Mouse (Mus musculus) layer of hippocampus, adult 8-10 months (tissue): ENCODE measurements around the gene Eif3k. TPM values are rescaled to one million over a fixed set of nuclear protein-coding genes. Genes with fewer than 3 reads are reported as not detected.

Experiments used
- DNase-seq, 2 experiments: peaks; one replicate each; pipeline ENCODE4 v3.0.0; 2022; ENCODE audit warnings: low spot score in 2 of 2
- total RNA-seq, 4 experiments: library from RNA; stranded (reverse); gene quantifications; 2 replicates each; pipeline ENCODE4 v1.2.4; 2022

The Eif3k gene
- total RNA-seq, 4 experiments from 2014 or later = 182 to 214 (median 197) TPM

DNA sequence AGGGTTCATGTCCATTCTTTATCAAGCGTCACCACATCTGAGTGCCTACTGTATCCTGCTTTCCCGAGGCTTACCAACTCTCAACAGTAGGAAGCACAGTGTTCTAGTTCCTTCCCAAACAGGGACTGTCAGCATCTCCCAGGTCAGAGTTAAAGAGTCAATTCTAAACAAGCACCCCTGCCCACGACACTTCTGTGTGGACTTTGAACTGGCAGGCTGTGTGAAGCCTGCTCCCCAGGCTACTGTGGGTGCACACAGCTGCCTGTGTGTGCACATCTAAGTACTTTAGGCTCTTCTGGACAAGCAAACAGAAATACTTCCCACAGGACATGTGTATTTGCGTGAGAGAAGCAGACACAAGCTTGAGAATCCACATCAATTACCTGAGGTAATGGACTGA lies 40.1 kb downstream of the Eif3k start:
- DNase-seq = no peak

DNA sequence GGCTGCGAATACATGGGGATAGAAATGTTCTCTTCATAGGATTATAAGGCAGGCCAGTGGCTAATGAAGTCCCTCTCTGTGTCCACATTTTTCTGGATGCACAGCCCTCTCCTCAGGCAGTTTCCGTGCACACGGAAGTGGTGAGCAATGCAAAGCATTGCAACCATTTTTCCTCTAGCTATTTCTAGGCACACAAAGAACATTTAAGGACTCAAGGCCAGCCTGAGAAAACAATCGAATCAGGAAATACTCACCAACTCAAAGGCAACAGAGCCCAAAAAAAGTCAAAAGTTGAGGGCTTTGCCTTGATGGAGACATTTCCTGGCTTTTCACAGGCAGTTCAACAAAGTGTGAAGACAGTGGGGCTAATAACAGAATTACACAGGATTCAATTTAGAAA lies 40.5 kb downstream of the Eif3k start:
- DNase-seq = no peak

DNA sequence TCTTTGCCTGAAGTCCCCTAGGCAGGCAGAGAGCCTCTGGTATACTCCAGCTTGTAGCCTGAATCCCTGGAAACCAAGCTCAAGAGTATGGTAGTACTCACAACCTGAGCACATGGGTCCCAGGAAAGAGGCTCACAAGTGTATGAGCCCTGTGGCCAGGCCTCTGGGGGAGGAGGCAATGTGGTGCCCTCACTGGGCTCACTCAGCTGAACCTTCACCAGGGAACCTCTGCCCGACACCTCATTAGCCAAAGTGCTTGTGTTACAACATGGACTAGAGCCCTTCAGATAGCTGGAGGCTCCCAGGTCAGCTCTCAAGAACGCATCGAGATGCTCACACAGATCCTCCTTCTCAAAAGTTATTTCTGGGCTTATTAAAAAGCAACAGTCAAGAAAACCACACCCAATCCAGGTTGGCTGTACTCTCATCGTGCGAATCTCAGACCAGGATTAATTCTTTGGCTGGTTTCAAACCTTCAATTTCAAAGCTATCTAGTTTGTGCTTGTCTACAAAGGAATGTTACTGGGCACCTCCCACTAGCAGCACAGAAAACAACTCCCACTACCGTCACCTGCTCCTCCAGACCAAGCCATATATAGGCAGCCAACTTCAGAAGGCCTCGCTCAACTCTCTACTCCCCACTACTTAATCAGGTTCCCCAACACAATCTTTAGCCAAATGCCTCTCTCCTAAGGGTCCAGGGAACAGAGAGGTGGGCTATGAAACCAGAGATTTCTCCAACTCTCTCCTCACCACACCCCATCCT lies 42.1 kb downstream of the Eif3k start:
- no peak for DNase-seq

DNA sequence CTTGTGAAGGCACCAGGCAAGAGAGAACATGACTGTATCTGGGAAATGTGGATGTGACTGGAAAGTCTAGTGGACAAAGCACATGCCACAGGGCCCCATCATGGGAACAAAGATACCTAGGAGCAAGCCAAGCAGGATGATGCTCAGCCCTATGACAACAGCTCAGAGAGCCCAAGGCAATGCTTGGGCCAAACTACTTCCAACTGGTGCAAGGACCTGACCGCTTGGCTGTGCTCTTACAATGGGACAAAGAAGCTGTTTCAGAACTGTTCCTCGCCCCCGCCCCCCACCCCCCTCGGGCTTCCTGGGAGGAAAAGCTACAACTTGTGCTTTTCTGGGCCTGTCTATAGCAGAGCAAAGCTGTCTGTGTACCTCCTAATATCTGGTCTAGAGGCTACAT lies 43.0 kb downstream of the Eif3k start:
- no peak for DNase-seq

DNA sequence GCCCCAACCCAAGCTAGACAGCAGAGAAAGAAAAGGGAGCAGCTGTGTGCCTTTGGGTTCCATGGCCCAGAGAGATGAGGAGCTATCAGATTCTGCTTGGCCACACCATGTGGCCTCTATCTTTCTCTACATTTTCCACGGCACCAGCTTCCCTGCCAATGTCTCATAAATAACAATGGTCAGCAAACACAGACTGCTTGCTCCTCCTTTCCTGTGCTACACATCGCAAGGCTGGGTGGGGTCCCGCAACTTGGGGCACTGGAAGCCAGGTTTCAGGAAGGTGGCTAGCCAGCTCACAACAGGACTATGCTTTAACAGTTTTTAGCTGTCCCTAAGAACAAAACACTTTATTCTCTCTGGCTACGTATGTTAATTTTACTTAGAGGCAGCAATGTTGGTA lies 44.9 kb downstream of the Eif3k start:
- no peak for DNase-seq

DNA sequence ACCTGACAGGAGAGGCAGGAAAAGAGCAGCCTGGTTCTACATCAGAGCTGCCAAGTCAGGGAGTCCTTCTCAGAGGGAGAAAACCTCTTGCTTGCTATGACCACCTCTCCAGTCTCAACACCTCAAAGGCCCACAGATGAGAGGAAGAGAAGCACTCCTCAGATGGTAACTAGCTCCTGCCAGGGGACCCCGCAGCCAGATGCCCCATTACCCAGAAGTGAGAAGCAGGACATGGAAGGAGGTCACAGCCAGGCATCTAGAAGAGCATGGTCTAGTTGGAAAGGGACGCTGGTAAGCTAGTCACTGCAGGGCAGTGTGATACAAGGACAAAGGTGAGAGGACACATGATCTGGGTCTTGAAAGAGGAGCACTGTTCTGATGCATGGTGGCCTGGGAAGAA lies 47.8 kb downstream of the Eif3k start:
- DNase-seq = no peak

DNA sequence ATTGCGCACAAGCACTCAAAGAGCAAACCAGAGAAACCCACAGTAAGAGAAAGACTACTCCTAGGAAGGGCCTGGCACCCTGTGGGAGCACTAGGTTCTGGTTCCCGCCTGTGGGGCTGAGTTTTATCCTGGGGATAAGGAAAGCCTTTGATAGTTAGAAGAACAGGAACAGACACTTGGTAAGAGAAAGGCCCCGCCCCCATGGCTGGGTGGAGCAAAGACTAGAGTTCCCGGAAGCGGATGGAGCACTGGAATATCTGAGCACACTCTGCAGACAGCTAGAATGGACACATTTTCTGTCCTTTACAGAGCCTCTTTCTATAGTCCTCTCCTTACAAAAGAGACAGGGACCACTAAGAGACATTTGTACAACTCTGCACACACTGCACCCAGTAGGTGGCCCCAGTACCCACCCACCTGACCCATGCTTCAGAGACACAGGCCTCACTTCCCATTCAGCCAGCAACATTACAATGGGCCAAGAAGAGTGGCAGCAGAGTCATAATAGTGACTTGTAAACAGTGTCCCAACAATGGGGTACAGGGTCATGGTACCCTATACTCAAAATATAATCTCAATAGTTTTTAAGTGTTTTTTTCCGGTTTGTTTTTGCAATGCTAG lies 49.1 kb downstream of the Eif3k start:
- DNase-seq = no peak

DNA sequence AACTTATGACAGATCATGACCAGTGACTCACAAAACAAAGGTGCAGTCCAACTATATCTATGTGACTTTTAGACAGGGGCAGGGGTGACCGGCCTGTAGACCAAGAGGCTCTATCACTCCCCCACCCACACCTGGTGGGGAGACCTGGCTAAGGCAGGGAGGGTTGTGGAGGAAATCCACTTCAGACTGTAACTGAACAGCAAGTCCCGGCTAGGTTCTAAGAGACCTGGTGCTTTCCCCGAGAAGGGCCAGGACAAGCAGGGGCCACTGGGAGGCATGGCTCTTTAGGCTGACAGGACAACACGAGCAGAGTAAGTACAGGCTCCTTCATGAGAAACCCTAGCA lies 50.0 kb downstream of the Eif3k start:
- no peak for DNase-seq

DNA sequence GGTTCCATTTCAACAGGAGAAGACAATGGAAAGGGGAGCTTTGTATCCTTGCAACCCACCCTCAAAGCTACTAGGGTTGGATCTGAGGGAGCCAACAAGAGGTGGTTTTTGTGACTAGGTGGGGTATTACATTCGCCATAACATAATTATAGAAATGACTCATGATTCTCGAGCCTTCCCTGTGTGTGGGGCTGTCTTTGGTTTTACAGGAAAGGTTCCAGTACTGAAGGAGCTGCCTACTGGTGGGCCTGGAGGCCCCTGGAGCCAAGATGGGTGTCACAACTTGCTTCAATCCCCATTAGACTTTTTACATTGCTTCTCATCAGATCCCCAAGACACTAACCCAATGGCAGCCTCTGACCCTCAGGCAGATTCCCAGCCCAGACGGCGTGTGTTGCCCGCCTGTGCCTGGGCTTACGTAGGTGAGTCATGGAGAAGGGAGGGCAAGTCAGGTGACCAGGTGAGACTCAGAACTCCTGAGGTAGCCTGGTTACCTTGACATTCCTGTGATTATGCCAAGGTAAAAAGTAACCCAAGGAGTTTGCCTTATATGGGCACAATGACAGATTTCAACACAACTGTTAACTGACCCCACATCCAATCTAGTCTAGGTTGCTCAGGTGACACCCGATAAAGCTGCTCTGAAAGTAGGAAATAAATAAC lies 50.5 kb downstream of the Eif3k start:
- no peak for DNase-seq

DNA sequence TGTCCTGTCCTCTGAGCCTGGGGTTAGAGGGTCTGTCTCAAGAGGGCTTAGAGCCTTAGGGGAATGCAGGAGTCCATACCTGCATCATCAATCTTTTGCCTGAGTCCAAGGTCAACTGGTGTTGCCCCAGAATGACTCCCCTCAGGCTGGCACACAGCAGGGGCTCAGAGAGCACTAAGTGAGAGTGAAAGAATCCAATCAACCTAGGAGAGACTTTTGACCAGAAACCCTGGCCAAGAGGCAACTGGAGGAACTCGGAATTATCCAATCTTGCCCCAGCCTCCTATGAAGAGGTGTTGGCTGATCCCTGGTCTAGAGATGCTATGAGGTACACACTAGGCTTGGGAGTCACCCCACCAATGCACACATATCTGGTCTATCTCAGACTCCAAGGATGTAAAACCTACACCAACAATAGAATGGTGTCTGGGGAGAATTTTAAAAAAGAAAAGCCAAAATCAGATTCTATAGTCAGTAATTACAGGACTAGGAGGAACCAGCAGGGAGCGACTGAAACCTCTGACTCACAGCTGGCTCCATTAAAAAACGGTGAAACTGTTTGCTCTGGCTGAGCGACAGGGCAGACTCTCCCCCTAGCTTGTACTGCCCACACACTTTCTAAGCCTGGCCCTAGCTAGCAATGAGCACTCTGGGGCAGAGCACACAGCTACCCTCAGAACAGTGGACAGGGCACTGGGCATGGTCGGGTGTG lies 51.2 kb downstream of the Eif3k start:
- DNase-seq = no peak

DNA sequence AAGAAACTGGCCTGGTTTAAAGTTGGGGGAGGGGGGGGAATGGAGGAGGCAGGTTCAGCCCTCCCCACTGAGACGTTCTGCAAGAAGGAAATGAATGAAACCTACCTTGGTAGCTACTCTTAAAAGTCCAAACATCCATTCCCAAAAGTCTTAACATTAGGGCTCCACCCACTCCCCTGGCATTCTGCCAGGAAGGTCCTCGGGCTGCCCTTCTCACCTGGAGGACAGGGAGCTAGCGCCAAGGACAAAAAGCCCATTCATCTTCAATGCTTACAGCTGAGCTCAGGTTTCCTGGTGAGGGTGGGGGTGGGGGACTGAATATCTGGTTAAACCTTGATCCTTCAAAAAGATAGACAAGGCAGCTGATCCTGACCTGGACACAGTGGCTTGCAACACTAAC lies 52.3 kb downstream of the Eif3k start:
- DNase-seq = no peak

DNA sequence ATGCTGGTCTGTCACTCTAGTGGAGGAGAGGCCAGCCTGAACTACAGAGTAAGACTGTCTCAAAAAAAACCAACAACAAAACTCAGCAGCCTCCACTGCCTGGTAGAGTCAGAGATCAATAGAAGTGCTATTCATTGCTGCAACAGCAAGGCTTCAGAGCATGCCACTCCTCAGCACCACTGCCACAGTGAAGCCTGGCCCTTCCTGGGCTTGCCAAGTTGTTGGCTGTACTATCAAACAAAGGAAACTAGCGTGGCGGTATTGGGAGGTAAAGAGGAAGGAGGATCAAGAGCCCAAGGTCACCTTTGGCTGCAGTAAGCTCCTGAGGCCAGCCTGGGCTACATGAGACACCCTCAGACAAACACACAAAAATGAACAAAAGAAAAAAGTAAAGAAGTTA lies 55.5 kb downstream of the Eif3k start:
- DNase-seq = no peak

DNA sequence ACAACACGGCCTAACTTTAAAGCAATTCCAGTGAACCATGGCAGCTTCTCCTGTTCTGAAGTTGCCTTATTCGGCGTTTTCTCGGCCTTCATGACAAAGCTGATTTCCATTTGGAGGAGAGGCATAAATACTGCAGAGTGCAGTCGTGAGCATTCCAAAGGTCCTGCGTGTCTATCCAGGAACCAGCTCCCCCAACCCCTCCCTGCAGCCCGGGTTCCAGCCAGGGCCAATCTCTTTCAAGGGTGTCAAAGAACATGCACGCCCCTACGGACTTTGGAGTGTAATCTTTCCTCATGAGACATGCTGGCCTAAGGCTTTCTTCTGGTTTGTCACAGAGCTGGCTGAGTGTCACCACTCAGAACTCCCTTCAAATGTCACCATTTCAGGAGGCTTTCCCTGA lies 56.3 kb downstream of the Eif3k start:
- DNase-seq = no peak

DNA sequence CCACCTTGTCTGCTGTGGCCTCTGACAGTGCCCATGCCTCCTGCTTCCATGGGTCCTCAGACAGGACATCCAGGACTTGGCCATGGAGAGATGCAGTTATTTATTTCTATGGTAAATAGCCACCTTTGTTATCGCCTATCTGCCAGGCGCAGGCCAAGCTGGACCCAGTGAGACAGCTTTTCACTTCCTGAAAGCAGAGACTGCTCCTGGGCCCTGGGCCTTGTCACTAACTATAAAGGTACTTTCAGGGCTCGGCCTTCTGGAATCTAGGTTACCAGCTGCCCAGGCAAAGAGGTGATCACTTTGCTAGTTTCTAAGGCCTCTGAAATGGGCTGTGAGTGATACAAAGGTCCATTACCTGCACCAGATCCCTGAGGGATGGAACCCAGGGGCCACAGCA lies 56.9 kb downstream of the Eif3k start:
- no peak for DNase-seq

DNA sequence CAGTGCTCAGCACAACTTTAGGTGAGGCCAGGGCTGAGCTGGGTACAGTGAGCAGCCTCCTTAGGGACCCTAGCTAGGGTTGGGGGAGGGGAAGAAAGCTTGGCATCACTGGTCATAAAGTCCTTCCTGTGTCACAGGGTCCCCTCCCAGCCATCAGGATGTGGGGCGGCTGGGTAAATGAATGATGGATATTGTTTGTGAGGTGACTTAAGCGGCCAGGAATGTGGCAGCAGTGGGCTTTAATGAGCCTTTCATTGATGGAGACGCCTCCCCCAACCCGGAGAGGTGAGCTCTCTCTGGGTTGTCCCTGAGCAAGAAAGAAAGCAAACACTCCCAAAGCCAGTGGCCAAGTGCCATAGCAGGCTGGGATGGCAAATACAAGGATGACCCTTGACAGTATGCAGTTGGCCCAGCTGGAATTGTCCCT lies 57.8 kb downstream of the Eif3k start:
- no peak for DNase-seq

DNA sequence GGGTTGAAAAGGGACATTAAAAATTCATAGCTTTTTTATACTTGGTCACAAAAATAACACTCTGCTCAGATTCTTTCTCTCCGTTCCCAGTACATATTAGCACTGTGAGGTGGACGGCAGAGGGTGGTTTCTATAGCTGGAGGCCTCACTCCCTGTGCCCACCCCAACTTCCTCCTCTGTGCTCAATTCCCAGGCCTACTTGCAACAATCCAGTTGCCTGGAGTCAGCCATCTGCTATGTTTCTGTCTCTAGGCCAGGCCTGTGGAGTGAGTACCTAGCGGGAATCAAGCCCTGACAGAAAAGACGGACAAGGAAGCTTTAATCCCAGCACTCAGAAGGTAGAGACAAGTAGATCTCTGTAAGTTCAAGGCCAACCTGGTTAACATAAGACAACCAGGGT lies 59.1 kb downstream of the Eif3k start:
- DNase-seq = no peak

DNA sequence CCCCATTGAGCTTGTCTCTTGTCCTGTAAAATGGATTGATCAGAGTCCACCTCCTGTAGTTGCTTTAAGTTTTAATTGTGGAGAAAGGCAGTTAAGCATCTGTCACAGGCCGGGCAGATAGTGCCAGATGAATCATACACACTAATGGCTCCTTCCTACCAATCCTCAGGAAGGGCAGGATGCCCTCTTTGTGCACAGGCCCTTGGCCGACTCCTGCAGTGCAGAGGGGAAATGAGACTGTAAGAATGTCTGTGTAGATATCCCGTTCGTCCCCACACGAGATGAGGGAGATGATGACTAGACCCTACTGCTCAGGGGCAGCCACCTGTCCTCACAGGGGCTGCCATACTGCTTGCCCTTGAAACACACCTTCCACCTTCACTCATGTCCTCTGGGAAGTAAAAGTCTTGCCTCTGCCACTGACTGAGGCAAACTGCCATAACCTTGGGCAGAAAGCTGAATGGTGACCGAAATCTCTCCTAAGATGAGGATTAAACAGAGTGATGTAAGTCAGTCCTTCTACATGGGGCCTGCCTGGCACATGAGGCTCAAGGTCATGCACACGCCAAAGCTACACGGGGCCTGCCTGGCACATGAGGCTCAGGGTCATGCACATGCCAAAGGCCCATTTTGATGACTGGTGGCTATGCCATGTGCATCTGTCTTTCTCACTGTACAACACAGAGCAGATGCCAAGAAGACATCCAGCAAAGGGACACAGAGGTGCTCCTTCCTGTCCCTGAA lies 59.8 kb downstream of the Eif3k start:
- DNase-seq = no peak
